Mouse (Mus musculus) liver, embryonic 14.5 days (tissue): Measurements from ENCODE around the gene Ccl22.

ENCODE experiments used
- CTCF ChIP-seq: IDR thresholded peaks from 2 replicates; pipeline ENCODE4 v1.5.1; 2016; ENCODE audit warnings: antibody characterized with exemption, low read depth, control low read depth
- EP300 ChIP-seq: IDR thresholded peaks from 2 replicates; pipeline ENCODE4 v1.6.1; 2016; ENCODE audit warnings: antibody characterized with exemption, low read depth

GRCm38 (mm10) chr8:94778895-94779533 lies 33.6 kb downstream of the Ccl22 start:
- TF ChIP-seq CTCF (no peak), EP300 (no peak)
